Mouse (Mus musculus): ENCODE results near the gene 4930435E12Rik.

- TF ChIP-seq EP300 (IDR thresholded peaks at IDR 0.05; ENCODE audit: low read depth) (no peak), CTCF (IDR thresholded peaks at IDR 0.05; ENCODE audit: low read depth) (no peak)
These were observed 53.4 kb downstream of the 4930435E12Rik start for GRCm38 (mm10) chr16:38774964-38775746.
